Mouse (Mus musculus) frontal cortex, adult 2 months (tissue): ENCODE data around the gene Sorbs2. TPM values are rescaled to one million over a fixed set of nuclear protein-coding genes. Genes with fewer than 3 reads are reported as not detected.
"Not testable (repeated sequence)": the region's sequence is repeated elsewhere in the genome, so short reads cannot be mapped to it uniquely, and the experiment has no call there.

Experiments
- DNase-seq, 2 experiments: peaks; one replicate each; pipeline ENCODE4 v3.0.0; 2022; ENCODE audit warnings: low spot score in 1 of 2; ENCODE audit errors: extremely low spot score in 1 of 2
- polyA plus RNA-seq: library from polyadenylated mRNA; depleted of rRNA; stranded (reverse); fragments of >200 nt; gene quantifications from 2 replicates; pipeline ENCODE4 v1.2.3, GENCODE M21; 2012; rRNA removed

Gene Sorbs2
- polyA plus RNA-seq, 1 experiment = 122 TPM

DNA sequence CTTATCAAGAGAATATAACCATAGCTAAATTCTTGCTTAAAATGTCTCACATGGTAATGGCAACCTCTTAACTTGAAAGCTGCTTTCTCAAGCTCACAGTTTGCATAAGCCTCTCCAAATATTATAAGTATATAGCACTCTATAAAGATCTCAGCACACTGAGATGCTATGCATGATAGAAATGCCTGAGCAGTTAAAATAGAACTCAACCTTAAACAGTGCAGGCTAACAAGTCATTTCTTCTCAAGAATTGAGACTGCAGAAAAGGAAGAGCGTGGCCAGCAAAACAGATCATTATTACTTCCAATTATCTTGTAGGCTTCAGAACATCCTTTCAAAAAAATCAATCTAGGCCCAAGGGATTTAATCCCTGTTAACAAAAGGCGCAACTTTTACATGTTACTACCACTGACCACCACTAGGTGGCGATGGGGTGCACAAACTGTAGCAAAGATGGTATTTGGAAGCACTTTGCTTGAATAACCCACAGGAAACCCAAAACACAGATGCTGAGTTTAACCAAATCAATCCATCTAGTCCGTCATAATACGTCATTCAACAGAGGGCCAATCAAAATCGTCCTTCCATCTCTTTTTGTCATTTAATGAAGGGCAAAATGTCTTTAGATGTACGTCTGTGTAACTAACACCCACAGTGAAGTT, 309.3 kb downstream of the Sorbs2 start:
- DNase-seq = peak in 1 of 2 experiments; percentile 85

DNA sequence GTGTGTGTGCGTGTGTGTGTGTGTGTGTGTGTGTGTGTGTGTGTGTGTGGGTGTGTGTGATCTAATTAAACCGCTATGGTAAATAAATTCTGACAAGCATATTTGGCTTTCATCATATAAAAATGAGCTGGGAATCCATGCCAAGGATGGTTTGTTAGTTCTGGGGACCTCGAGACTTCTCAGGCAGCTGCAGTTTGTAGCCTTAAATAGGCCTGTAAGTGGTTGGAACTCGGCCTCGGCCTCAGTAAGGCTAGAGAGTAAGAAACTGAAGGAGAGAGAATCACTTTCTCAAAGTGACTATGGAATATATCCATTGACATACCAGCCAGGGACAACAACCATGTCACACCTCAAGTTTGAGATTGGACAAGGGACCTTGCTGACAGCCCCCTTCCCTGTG, 314.1 kb downstream of the Sorbs2 start:
- DNase-seq = no peak

DNA sequence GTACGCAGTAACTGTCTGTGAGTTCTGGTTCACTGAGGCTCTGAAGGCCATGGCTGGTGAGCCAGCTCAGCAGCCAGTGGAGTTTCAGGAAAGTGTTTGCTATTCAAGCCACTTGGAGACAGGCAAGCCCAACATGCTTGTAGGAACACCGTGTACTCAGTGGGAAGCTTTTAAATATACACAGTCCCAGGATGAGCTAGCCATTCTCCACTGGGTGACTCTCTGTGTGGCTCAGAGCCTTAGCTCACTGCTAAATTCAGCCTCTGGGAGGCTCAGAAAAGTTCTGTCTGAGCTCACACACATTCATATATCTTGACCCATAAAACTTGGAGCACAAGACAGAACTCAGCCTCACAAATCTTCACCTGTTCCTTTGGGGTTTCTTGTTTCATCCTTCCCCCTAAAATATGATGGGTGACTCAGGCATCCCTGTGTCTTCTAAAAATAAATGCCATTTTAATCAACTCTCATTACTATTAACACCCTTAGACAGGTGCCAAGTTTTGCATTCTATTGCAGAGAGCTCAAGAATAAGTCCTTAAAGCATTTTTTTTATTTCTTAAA, 322.5 kb downstream of the Sorbs2 start:
- DNase-seq = no peak

DNA sequence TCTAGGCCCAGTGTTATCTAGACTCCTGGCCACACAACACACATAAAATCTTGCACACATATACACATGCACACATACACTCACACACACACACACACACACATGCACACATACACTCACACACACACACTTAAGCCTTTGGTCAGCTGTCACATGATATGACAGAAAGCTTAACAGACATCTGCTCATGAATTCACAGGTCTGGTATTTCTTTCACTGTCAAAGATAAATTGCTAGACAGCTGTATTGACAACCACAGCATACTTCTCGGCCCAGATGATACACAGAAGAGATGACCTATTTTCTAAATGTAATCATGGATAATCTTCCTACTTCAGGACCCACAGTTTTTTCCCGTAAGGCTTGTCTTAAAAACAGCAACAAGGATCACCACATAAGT, 326.3 kb downstream of the Sorbs2 start:
- no peak for DNase-seq

DNA sequence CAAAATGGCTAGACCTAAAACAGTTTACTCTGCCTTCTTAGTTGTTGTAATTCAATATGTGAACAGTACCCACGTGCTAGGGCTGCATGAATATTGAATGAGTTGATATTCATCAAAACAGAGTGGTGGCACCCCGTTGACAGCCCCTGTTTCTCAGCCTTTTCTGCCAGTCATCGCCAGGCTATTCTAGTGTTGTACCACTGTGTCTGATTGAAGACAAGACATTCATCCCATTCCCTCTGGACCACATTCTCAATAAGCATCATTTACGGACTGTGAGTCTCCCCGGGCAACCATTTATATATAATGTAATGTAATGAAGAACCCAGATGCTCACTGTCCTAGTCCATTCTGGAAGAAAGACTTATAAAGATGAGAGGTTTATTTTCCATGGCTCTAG, 335.7 kb downstream of the Sorbs2 start:
- no peak for DNase-seq

DNA sequence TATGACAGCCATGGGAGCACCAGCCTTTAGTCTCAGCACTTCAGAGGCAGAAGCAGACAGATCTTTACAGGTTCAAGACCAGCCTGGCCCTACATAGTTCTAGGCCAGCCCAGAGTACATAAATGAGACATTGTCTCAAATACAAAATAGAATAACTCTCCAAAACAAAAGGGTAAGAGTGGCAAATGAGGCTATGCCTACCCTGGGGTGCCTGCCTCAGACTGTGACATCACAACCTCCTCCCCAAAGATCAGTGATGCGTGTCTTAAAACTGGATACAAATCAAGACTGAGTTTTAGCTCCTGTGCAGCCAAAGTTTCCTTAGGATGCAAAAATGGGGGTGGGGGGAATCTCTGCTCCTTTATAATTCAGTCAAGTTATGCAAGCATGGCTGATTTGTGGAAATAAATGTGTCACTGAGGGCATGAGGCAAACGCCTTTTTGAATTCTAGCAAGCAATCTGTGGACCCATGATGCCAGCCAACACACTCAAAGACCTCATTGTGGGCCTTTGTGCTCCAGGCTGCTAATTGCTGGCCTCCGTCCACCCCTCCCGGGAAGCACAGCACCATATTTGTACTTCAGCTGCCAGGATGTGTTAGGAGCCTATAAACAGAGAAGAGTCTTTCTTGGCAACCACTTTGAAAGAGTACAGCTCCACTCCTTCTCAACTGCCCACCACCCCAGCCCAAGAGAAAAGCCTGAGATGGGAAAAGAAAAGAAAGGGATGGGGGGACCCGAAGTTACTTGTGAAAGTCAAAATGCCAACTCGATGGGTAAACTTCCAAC, 336.7 kb downstream of the Sorbs2 start:
- peak; percentile 55 to 70 for DNase-seq

DNA sequence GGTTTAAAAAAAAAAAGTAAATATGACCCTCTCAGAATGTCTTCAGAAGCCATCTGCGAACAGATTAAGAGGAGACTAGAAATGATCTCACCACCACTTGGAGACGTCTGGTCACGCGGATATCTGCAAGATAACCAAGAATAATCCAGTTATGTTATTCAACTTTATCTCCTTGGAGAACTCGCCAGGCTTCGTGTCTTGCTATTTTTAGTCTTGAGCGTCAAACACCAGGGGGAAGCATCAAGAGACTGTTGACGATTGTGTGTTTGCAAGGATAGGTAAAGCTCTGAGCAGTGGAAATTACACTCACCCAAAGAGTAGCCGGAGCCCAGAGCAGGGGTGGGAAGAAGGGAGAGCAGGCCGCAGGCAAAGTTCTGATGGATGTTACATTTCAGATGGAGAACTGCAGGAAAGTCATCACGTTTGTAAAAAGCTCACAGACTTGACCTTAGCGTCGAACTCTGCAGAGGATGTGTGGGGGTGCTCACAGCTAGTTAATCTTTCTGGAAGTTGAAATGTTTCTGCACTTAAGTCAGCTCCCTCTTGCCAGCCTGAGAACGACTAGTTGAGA, 337.4 kb downstream of the Sorbs2 start:
- DNase-seq = peak in 1 of 2 experiments; percentile 36

DNA sequence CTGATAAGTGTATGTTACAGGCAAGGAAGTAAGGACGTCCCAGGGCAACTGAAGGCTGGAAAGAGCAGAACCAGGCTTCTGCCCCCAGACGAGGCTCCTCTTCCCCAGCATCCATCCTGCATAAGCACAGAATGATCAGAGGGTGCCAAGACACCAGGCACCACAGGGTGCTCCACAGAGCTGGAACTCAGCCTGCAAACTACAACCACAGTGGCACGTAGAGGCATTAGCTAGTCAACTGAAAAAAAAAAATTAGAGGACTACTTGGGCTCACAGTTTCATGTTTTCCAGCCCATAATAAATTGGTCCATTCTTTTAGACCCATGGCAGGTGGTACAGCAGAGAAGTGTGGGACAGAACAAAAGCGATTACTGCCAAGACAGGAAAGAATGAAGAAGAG, 338.3 kb downstream of the Sorbs2 start:
- DNase-seq = no peak

DNA sequence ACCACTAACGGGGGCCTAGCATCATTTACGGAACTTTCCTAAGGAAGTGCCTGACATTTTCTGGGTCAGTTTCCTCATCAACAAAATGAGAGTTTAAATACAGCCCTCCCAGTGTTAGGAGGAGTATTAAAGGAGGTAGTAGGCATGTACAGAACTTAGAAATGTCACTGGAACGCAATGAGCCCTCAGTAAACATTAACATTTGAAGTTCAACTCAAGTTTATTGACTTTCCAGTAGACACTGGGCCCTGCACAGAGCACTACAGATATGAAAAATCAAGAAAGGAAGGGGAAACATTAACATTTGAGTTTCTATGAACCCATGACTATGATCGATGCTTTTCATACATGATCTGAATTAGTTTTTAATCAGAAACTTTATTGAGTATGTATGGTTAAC, 347.5 kb downstream of the Sorbs2 start:
- DNase-seq = no peak

DNA sequence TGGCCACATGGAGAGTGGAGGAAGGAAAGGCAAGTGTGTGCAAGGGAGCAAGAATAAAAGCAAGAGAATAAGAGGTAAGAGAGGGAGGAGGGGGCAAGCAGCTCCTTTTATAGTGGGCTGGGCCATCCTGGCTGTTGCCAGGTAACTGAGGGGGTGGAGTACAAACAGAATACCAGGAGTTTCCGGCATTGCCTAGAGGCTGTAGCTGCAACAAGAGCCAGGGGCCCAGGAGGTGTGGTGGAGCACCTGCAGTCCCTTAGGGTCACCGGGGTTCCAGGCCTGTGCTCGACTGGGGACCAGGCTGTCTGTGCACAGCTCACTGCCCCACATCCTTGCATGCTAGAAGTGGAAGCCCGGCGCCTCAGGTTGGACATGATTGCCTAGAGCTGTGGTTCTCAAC, 350.1 kb downstream of the Sorbs2 start:
- DNase-seq = no peak

DNA sequence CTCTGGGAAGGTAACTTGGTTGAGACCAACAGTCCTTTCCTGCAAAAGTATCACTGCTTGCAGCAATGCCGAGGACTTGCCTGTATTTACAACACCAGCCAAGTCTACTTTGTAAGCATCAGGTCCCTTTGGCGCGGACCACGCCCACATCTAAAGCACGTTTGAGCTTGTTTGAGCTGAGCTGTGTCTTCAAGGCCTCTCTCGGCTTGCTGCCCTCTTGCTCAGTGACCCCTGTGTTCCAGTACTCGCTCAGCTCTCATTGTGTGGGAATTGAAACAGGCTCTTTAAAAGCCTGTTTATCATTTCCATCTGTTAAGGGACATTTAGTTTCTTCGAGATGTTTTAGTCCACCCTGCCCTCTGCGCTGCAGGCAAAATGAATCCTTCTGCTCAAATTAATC, 350.8 kb downstream of the Sorbs2 start:
- no peak for DNase-seq

DNA sequence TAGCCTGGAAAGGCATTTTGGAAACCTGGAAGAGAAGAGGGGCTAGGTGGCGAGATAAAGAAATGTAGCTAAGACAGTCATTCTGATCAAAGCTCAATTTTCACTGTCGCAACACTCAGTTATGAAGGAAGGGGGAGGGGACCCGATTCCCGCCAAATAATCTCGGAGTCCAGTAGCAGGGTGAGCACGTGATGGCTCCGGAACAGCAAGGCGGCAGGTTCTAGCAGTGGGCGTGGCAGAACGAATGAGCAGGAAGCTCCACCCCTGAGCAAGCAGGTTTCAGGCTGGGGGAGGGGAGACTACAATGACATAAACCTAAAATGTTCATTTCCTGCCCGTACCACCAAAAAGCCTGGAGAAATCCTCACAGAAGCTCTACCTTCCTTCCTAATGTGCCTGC, 364.0 kb downstream of the Sorbs2 start:
- DNase-seq = not testable (repeated sequence)

DNA sequence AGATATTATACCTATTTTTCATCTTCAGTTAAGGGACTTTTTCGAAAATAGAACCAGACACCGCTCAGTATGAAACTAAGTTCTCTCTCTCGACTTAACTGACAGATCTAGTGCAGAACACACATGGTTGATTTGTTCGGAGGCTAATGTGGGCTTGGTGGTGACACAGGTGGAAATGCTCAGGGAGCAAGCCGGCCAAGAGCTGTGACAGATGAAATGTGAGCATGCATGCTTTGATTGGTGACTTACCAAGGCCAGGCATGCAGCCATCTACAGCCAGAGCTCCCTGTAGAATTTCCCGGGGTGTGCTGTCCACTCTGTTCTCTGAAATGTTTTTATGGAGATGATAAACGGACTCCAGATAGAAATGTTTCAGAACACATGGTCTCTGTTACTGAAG, 364.5 kb downstream of the Sorbs2 start:
- DNase-seq = no peak

DNA sequence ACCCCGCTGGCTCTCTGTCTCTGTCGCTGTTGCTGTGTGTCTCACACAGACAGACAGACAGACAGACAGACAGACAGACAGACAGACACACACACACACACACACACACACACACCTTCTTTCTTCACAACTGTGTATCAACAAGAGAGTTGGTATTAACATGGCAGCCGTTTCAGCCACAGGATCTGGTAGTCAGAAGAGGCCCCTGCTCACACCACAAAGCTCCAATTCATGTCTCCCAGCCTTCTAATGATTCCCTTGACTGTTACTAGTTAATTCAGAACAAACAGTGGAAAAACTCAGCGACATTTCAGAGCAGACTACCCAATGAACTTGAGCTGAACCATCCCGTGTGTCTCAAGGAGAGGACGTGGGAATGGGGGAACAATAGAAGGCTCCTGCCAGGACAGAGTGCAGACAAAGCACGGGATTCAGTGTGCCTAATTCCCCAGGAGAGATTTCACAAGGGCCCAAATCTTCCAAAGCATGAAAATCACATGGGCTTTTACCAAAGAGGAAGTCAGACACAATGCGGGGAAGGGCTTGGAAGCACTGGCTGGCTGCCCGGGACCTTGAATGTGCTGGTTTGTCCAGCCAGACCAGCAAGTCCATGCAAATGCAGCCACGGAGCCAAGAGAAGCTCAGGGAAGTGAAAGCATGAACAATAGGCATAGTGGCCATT, 367.5 kb downstream of the Sorbs2 start:
- peak; percentile 5 to 53 for DNase-seq

DNA sequence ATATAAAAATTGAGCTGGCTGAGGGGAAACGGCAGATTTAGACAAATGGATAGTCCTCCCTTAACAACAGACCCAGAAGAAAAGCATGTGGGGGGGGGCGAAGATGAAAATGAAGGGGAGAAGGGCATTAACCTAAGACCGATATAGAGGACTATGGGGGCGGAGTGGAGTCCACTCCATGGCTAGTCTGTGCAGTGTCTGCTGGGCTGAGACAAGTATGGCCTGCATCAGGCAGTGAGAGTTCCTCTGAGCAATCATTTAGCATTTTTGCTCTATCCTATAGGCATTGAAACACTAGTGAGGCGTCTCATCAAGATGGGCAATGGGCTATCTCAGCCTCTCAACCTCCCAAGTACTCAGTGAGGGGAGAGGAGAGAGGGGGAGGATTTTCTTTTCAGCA, 368.8 kb downstream of the Sorbs2 start:
- no peak for DNase-seq

Other genes with a start within 250 kb of the Sorbs2 start
- not detected in 2 replicates for gene F11, start 245.8 kb upstream of the Sorbs2 start, polyA plus RNA-seq
- gene Klkb1, start 212.9 kb upstream of the Sorbs2 start, polyA plus RNA-seq = 0.04 and 0.08 TPM in 2 replicates
- not detected in 2 replicates for gene Gm45753, start 199.3 kb upstream of the Sorbs2 start, polyA plus RNA-seq
- gene Cyp4v3, start 174.6 kb upstream of the Sorbs2 start, polyA plus RNA-seq = 6.4 and 7.3 TPM in 2 replicates
- gene Fam149a, start 125.5 kb upstream of the Sorbs2 start, polyA plus RNA-seq = 15.1 and 17.1 TPM in 2 replicates
- gene Tlr3, start 96.7 kb upstream of the Sorbs2 start, polyA plus RNA-seq = 8.5 and 12.3 TPM in 2 replicates